7 mouse cellular contexts compared by ENCODE assay signal in genomic region chr16:8513236-8513906, GRCm38 (mm10). TPM values are rescaled to one million over a fixed set of nuclear protein-coding genes. Genes with fewer than 3 reads are reported as not detected.
DNase-seq lines count a peak whose midpoint lies in the region; ATAC-seq lines count a peak whose summit lies in the region.

TSS of gene Abat (plus strand) at chr16:8513429.

- H3K9me3 ChIP-seq in embryonic facial prominence, embryonic 14.5 days (ENCODE audit: control insufficient read depth, low read length): no peaks in the 10 kb centered on the region
- H3K9me3 ChIP-seq in limb, embryonic 11.5 days (ENCODE audit: control insufficient read depth, low read length): no peaks in the 10 kb centered on the region
- no peaks in the 10 kb centered on the region for H3K9me3 ChIP-seq in midbrain, embryonic 13.5 days

- peak within 1 kb of the TSS; percentile 77 for H3K4me2 ChIP-seq in embryonic facial prominence, embryonic 14.5 days (ENCODE audit: low read depth, low read length)
- peak within 1 kb of the TSS; percentile 63 for H3K4me2 ChIP-seq in limb, embryonic 11.5 days (ENCODE audit: low read depth, severe bottlenecking)
- H3K4me2 ChIP-seq in midbrain, embryonic 13.5 days (replicated peaks): peak within 1 kb of the TSS; percentile 79

- H3K9ac ChIP-seq in embryonic facial prominence, embryonic 14.5 days (ENCODE audit: low read depth, low read length): peak within 1 kb of the TSS; percentile 73
- peak within 1 kb of the TSS; percentile 45 for H3K9ac ChIP-seq in limb, embryonic 11.5 days (ENCODE audit: low read length)
- H3K9ac ChIP-seq in midbrain, embryonic 13.5 days (replicated peaks): peak within 1 kb of the TSS; percentile 75

- peak; percentile 98 for DNase-seq in brain, adult 2 months (ENCODE audit: low read depth, low spot score)
- DNase-seq in embryonic facial prominence, embryonic 14.5 days (ENCODE audit: low spot score): peak; percentile 98
- DNase-seq in heart, adult 9 months (ENCODE audit: low spot score in 2 of 2): peak; percentile 92 to 94
- DNase-seq in kidney, adult 8-10 months: peak; percentile 97 to 98
- peak; percentile 95 for DNase-seq in limb, embryonic 11.5 days (ENCODE audit: low spot score)
- peak; percentile 17 to 25 for DNase-seq in spleen, postnatal 14 days (ENCODE audit: low spot score in 2 of 2)

- peak within 1 kb of the TSS; percentile 63 for H3K4me3 ChIP-seq in embryonic facial prominence, embryonic 14.5 days (ENCODE audit: low read depth, low read length)
- H3K4me3 ChIP-seq in limb, embryonic 11.5 days (ENCODE audit: low read depth, low read length): peak within 1 kb of the TSS; percentile 40
- H3K4me3 ChIP-seq in midbrain, embryonic 13.5 days (replicated peaks): peak within 1 kb of the TSS; percentile 64

- ATAC-seq in embryonic facial prominence, embryonic 14.5 days (ENCODE audit: low read depth): peak; percentile 99
- ATAC-seq in limb, embryonic 11.5 days (ENCODE audit: insufficient number of reproducible peaks, low FRiP score, low TSS enrichment, low read depth): peak; percentile 98
- peak; percentile 99 for ATAC-seq in midbrain, embryonic 13.5 days

- H3K27ac ChIP-seq in embryonic facial prominence, embryonic 14.5 days (replicated peaks; ENCODE audit: low read depth, low read length): no peak within 1 kb of the TSS; the same call in 1 of the 2 replicates
- no peak within 1 kb of the TSS for H3K27ac ChIP-seq in limb, embryonic 11.5 days (replicated peaks; ENCODE audit: low read depth, low read length)
- peak within 1 kb of the TSS; percentile 68 for H3K27ac ChIP-seq in midbrain, embryonic 13.5 days

- 0% methylated on average over 29 of the region's 46 CpGs for WGBS in embryonic facial prominence, embryonic 14.5 days
- under 1% methylated on average over 46 of the region's 46 CpGs for WGBS in limb, embryonic 11.5 days
- WGBS in midbrain, embryonic 13.5 days: under 1% methylated on average over 46 of the region's 46 CpGs

- H3K27me3 ChIP-seq in embryonic facial prominence, embryonic 14.5 days (replicated peaks; ENCODE audit: control insufficient read depth, insufficient read depth, low read length): no peaks in the 10 kb centered on the region
- no peaks in the 10 kb centered on the region for H3K27me3 ChIP-seq in limb, embryonic 11.5 days (ENCODE audit: control insufficient read depth, insufficient read depth, low read length)
- H3K27me3 ChIP-seq in midbrain, embryonic 13.5 days: no peaks in the 10 kb centered on the region

- peaks cover 13% of the 10 kb centered on the region for H3K4me1 ChIP-seq in embryonic facial prominence, embryonic 14.5 days (ENCODE audit: control insufficient read depth, insufficient read depth, low read length)
- peaks cover 7% of the 10 kb centered on the region; the same call in 1 of the 2 replicates for H3K4me1 ChIP-seq in limb, embryonic 11.5 days (ENCODE audit: control insufficient read depth, insufficient read depth, low read length)
- peaks cover 42% of the 10 kb centered on the region for H3K4me1 ChIP-seq in midbrain, embryonic 13.5 days (replicated peaks)

- no peaks in the 10 kb centered on the region for H3K36me3 ChIP-seq in embryonic facial prominence, embryonic 14.5 days (ENCODE audit: control insufficient read depth, insufficient read depth, low read length)
- H3K36me3 ChIP-seq in limb, embryonic 11.5 days (ENCODE audit: control insufficient read depth, insufficient read depth, low read length): no peaks in the 10 kb centered on the region
- no peaks in the 10 kb centered on the region for H3K36me3 ChIP-seq in midbrain, embryonic 13.5 days

RNA-seq across cellular contexts. Expression of gene Abat, which starts in this region (rescaled TPM):
- 18.0 and 20.6 TPM in 2 replicates for polyA plus RNA-seq in embryonic facial prominence, embryonic 14.5 days (2014; fragmentation: Nextera tagmentation; extraction: Ambion mirVana)
- polyA plus RNA-seq in limb, embryonic 11.5 days (2014; fragmentation: Nextera tagmentation; extraction: Ambion mirVana): 18.5 and 23.3 TPM in 2 replicates
- 55.2 and 61.4 TPM in 2 replicates for polyA plus RNA-seq in midbrain, embryonic 13.5 days (2015; fragmentation: Nextera tagmentation; extraction: Ambion mirVana)

Comparison
In these comparisons a context has a peak if more than half of its experiments do, and no peak if none do; other contexts are left out.
1. DNase-seq: peak in every context shown above with its lines; median percentile 98 in brain, adult 2 months; 98 in embryonic facial prominence, embryonic 14.5 days; 98 in kidney, adult 8-10 months; 95 in limb, embryonic 11.5 days; 93 in heart, adult 9 months; 21 in spleen, postnatal 14 days.